Mouse (Mus musculus) forebrain, embryonic 12.5 days (tissue): ENCODE measurements around the gene Sergef. TPM values are rescaled to one million over a fixed set of nuclear protein-coding genes. Genes with fewer than 3 reads are reported as not detected.

ENCODE experiments used
- ATAC-seq: fragments of 200-750 bp; cut with Nextera tagmentation; 2 replicates; pipeline ENCODE4 v1.8.0; 2017; ENCODE audit warnings: moderate TSS enrichment; ENCODE audit not compliant: low FRiP score
- H3K27ac ChIP-seq: fragments of 300-500 bp; sonication (generic); 2 replicates; pipeline ENCODE4 v1.5.1; 2016; ENCODE audit warnings: mild to moderate bottlenecking
- H3K27me3 ChIP-seq: fragments of 300-500 bp; sonication (generic); 2 replicates; pipeline ENCODE4 v1.6.1; 2016; ENCODE audit warnings: mild to moderate bottlenecking
- H3K36me3 ChIP-seq: fragments of 300-500 bp; sonication (generic); replicated peaks from 2 replicates; pipeline ENCODE4 v1.6.1; 2016; ENCODE audit warnings: mild to moderate bottlenecking
- H3K4me1 ChIP-seq: fragments of 300-500 bp; sonication (generic); 2 replicates; pipeline ENCODE4 v1.6.1; 2016
- H3K4me2 ChIP-seq: fragments of 300-500 bp; sonication (generic); 2 replicates; pipeline ENCODE4 v1.6.1; 2016; ENCODE audit warnings: mild to moderate bottlenecking, moderate library complexity
- H3K4me3 ChIP-seq: fragments of 300-500 bp; sonication (generic); replicated peaks from 2 replicates; pipeline ENCODE4 v1.5.1; 2016; ENCODE audit warnings: mild to moderate bottlenecking
- H3K9ac ChIP-seq: fragments of 300-500 bp; sonication (generic); 2 replicates; pipeline ENCODE4 v1.6.1; 2016; ENCODE audit warnings: mild to moderate bottlenecking
- H3K9me3 ChIP-seq: fragments of 300-500 bp; sonication (generic); 2 replicates; pipeline ENCODE4 v1.6.1; 2016
- WGBS: fragments of 180-500 bp; shearing (Covaris S2); methylation state at CpG from one replicate; pipeline ENCODE4 v1.1.7; 2016; 5-methylcytosine and 5-hydroxymethylcytosine counted together
- polyA plus RNA-seq: library from polyadenylated mRNA; unstranded; fragments of >200 nt; fragmentation: Nextera tagmentation; extraction: Ambion mirVana; gene quantifications from 2 replicates; pipeline ENCODE4 v1.2.1, GENCODE M21; 2016

Sergef gene
- polyA plus RNA-seq, 1 experiment from 2014 or later, result 19.0 TPM

- Histone ChIP-seq H3K27me3 (no peaks in the 10 kb centered on the region), H3K36me3 (peaks cover 7% of the 10 kb centered on the region; the same call in 1 of the 2 replicates), H3K9me3 (no peaks in the 10 kb centered on the region), H3K4me2 (no peak overlapping the region), H3K9ac (no peak overlapping the region), H3K4me1 (no peaks in the 10 kb centered on the region), H3K4me3 (no peak overlapping the region), H3K27ac (no peak overlapping the region)
- WGBS, result 86% methylated on average over 10 of the region's 10 CpGs
- no peak for ATAC-seq
Observed at GRCm38 (mm10) chr7:46613091-46613490, 26.5 kb downstream of the Sergef start.

DNA sequence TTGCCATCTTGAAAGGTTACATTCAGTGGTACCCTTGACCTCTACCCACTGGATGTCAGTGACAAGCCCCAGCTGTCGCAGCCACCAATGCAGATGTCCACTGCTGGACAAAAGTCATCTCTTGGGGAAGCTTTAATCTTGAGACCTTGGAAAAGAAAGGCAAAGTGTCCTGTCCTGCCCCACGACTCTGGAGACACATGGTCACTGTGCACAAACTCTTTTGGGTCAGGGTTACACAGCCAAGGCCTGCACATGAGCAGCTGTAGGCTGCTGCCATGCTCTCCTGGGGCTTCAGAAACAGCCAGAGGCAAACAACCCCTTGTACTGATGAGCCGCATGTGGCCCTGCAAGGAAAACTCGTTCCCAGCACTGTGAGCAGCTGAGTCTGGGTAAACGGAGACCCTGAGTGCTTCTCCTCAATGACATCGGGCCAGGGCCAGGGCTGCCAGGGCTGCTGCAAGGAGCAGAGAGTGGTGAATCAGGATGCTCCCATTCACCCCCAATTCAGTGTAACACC is 27.1 kb downstream of the Sergef start:
- H3K4me1 ChIP-seq, result no peaks in the 10 kb centered on the region
- H3K36me3 ChIP-seq, result peaks cover 7% of the 10 kb centered on the region; the same call in 1 of the 2 replicates
- no peak overlapping the region for H3K27ac ChIP-seq
- no peaks in the 10 kb centered on the region for H3K9me3 ChIP-seq
- 79% methylated on average over 6 of the region's 6 CpGs for WGBS
- no peak for ATAC-seq
- H3K9ac ChIP-seq, result no peak overlapping the region
- H3K4me2 ChIP-seq, result no peak overlapping the region
- no peak overlapping the region for H3K4me3 ChIP-seq
- no peaks in the 10 kb centered on the region for H3K27me3 ChIP-seq

DNA sequence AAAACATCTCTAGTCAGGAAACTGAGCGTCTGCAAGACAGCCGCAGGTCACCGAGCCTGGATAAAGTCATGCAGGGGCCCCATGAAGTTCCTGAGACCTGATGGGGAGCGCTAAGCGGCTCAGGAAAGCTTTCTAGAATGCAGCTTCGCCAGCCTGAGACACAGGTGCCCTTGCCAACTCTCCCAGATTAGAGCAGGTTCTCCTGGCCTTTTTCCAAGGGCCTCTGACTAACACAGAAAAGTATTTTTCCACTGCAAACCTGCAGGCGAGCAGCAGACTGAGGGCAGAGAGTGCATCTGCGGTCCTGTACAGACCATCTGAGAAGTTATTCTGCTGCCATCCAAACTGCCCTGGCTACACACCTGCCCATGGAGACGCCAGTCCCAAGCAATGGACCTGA is 27.6 kb downstream of the Sergef start:
- Histone ChIP-seq H3K27me3 (no peaks in the 10 kb centered on the region), H3K4me3 (no peak overlapping the region), H3K4me2 (no peak overlapping the region), H3K9ac (no peak overlapping the region), H3K9me3 (no peaks in the 10 kb centered on the region), H3K27ac (no peak overlapping the region), H3K36me3 (peaks cover 7% of the 10 kb centered on the region; the same call in 1 of the 2 replicates), H3K4me1 (no peaks in the 10 kb centered on the region)
- ATAC-seq, result no peak
- WGBS, result 93% methylated on average over 9 of the region's 9 CpGs

DNA sequence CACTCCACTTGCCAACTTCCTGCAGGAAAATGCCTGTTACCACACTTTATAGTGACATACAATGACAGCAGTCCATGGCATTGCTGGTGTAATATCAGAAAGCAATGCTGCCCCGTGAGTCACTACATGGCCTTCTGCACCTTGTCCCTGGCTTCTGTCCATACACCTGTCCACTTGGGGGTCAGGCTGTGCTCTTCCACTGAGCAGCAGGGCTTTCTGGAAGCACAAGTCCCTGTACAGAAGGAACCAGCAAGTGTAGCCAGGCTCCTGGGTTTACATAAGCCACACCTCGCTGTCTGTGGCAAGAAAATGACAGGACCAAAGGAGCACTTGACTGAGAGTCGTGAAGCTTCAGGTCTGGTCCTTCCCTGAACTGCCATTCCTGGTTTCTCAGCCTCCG is 30.3 kb downstream of the Sergef start:
- Histone ChIP-seq H3K9me3 (no peaks in the 10 kb centered on the region), H3K27me3 (no peaks in the 10 kb centered on the region), H3K9ac (no peak overlapping the region), H3K4me3 (no peak overlapping the region), H3K27ac (no peak overlapping the region), H3K4me2 (no peak overlapping the region), H3K4me1 (no peaks in the 10 kb centered on the region), H3K36me3 (peaks cover under 1% of the 10 kb centered on the region)
- 84% methylated on average over 4 of the region's 4 CpGs for WGBS
- ATAC-seq, result no peak

GRCm38 (mm10) chr7:46607428-46608055 is 32.1 kb downstream of the Sergef start:
- Histone ChIP-seq H3K4me2 (no peak overlapping the region), H3K27me3 (no peaks in the 10 kb centered on the region), H3K9me3 (no peaks in the 10 kb centered on the region), H3K27ac (no peak overlapping the region), H3K9ac (no peak overlapping the region), H3K4me3 (no peak overlapping the region), H3K4me1 (peaks cover 7% of the 10 kb centered on the region), H3K36me3 (no peaks in the 10 kb centered on the region; the same call in 1 of the 2 replicates)
- peak; percentile 54 for ATAC-seq
- WGBS, result 56% methylated on average over 11 of the region's 11 CpGs

GRCm38 (mm10) chr7:46607031-46607426 is 32.6 kb downstream of the Sergef start:
- no peak overlapping the region for H3K9ac ChIP-seq
- H3K27ac ChIP-seq, result no peak overlapping the region
- peaks cover 12% of the 10 kb centered on the region for H3K4me1 ChIP-seq
- no peaks in the 10 kb centered on the region for H3K9me3 ChIP-seq
- WGBS, result 69% methylated on average over 8 of the region's 8 CpGs
- no peak overlapping the region for H3K4me3 ChIP-seq
- H3K4me2 ChIP-seq, result no peak overlapping the region
- H3K27me3 ChIP-seq, result no peaks in the 10 kb centered on the region
- peak; percentile 52 for ATAC-seq
- H3K36me3 ChIP-seq, result no peaks in the 10 kb centered on the region; the same call in 1 of the 2 replicates

GRCm38 (mm10) chr7:46606391-46607030 is 33.1 kb downstream of the Sergef start:
- peak; percentile 54; the same call in 1 of the 2 replicates for ATAC-seq
- Histone ChIP-seq H3K27me3 (no peaks in the 10 kb centered on the region), H3K4me3 (no peak overlapping the region), H3K9ac (no peak overlapping the region), H3K4me2 (no peak overlapping the region), H3K4me1 (peaks cover 17% of the 10 kb centered on the region), H3K36me3 (no peaks in the 10 kb centered on the region; the same call in 1 of the 2 replicates), H3K9me3 (no peaks in the 10 kb centered on the region), H3K27ac (no peak overlapping the region)
- whole genome bisulfite sequencing, result 74% methylated on average over 7 of the region's 7 CpGs

- Histone ChIP-seq H3K27me3 (no peaks in the 10 kb centered on the region), H3K9ac (no peak overlapping the region), H3K4me2 (no peak overlapping the region), H3K36me3 (no peaks in the 10 kb centered on the region; the same call in 1 of the 2 replicates), H3K9me3 (no peaks in the 10 kb centered on the region), H3K4me1 (peaks cover 25% of the 10 kb centered on the region), H3K4me3 (no peak overlapping the region), H3K27ac (peak overlapping the region; percentile 74; the same call in 1 of the 2 replicates)
- ATAC-seq, result no peak
- 79% methylated on average over 7 of the region's 7 CpGs for WGBS
Observed at GRCm38 (mm10) chr7:46603051-46603450, 36.6 kb downstream of the Sergef start.

GRCm38 (mm10) chr7:46602079-46602478 is 37.5 kb downstream of the Sergef start:
- Histone ChIP-seq H3K27me3 (no peaks in the 10 kb centered on the region), H3K9ac (no peak overlapping the region), H3K4me1 (peaks cover 25% of the 10 kb centered on the region), H3K9me3 (no peaks in the 10 kb centered on the region), H3K4me2 (no peak overlapping the region), H3K36me3 (no peaks in the 10 kb centered on the region; the same call in 1 of the 2 replicates), H3K27ac (peak overlapping the region; percentile 74), H3K4me3 (no peak overlapping the region)
- WGBS, result 25% methylated on average over 4 of the region's 4 CpGs
- ATAC-seq, result peak; percentile 75

DNA sequence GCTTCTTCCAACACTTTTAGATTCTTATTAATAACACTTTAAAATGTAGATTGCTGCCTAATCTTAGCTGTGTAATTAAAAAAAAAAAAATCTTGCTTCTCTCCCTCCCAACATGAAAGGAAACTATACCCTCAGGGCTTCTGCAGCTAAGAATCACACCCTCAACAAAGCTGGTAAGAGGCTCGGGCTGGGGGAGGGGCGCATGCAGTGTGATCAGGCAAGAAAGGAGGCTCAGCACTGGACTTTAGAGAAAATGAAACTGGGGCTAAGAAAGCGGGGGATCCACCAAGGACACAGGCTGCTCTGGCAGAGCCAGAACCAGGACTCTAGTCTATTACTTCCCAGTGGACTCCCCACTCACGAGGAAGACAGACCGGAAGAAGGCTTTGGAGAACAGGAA is 38.5 kb downstream of the Sergef start:
- Histone ChIP-seq H3K36me3 (no peaks in the 10 kb centered on the region; the same call in 1 of the 2 replicates), H3K4me3 (no peak overlapping the region), H3K27me3 (no peaks in the 10 kb centered on the region), H3K9ac (no peak overlapping the region), H3K4me2 (no peak overlapping the region), H3K27ac (peak overlapping the region; percentile 74), H3K4me1 (peaks cover 25% of the 10 kb centered on the region), H3K9me3 (no peaks in the 10 kb centered on the region)
- ATAC-seq, result no peak
- WGBS, result 55% methylated on average over 5 of the region's 5 CpGs

GRCm38 (mm10) chr7:46597006-46597405 is 42.6 kb downstream of the Sergef start:
- no peaks in the 10 kb centered on the region for H3K36me3 ChIP-seq
- no peak overlapping the region for H3K4me3 ChIP-seq
- no peaks in the 10 kb centered on the region for H3K27me3 ChIP-seq
- H3K27ac ChIP-seq, result no peak overlapping the region
- no peak overlapping the region for H3K4me2 ChIP-seq
- H3K4me1 ChIP-seq, result peaks cover 13% of the 10 kb centered on the region
- H3K9ac ChIP-seq, result no peak overlapping the region
- 96% methylated on average over 2 of the region's 2 CpGs for WGBS
- no peaks in the 10 kb centered on the region for H3K9me3 ChIP-seq
- ATAC-seq, result no peak

DNA sequence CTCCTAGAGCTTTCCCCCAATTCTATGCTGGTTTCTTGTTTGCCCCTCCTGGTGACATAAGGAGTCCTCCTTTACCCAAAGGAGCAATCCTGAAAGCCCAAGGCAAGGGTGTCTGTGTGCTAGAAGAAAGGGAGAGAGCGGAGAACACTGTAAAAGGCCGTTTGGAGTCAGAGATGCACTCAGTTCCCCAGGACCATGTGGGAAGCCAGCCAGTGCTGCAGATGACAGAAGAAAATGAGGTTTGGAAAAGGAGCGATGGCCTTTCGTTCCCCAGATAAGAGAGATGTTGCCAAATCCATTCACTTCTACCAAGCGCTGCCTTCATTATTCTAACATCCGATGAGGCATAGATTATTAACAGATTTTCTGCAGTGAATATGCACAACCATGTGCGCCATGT is 48.1 kb downstream of the Sergef start:
- Histone ChIP-seq H3K4me2 (no peak overlapping the region), H3K27me3 (no peaks in the 10 kb centered on the region), H3K9ac (no peak overlapping the region), H3K4me3 (no peak overlapping the region), H3K36me3 (no peaks in the 10 kb centered on the region; the same call in 1 of the 2 replicates), H3K9me3 (no peaks in the 10 kb centered on the region), H3K4me1 (no peaks in the 10 kb centered on the region; the same call in 1 of the 2 replicates), H3K27ac (no peak overlapping the region)
- WGBS, result 92% methylated on average over 7 of the region's 7 CpGs
- ATAC-seq, result no peak
